Mouse (Mus musculus) lung, postnatal 10 days (tissue): ENCODE results near the gene Arih1.

Experiments
- DNase-seq: peaks from one replicate; pipeline ENCODE4 v3.0.0; 2021

Gene Arih1

GRCm38 (mm10) chr9:59486549-59487065 is at the start of gene Arih1:
Gene Arih1 (minus strand): TSS chr9:59486618.
- DNase-seq, result peak; percentile 99

GRCm38 (mm10) chr9:59533889-59534288 is 47.5 kb upstream of the Arih1 start:
- peak; percentile 40 for DNase-seq

GRCm38 (mm10) chr9:59533422-59533821 is 47.0 kb upstream of the Arih1 start:
- no peak for DNase-seq

GRCm38 (mm10) chr9:59531645-59532044 is 45.2 kb upstream of the Arih1 start:
- DNase-seq, result no peak

- no peak for DNase-seq
Measured at GRCm38 (mm10) chr9:59528274-59528673, 41.9 kb upstream of the Arih1 start.

- DNase-seq, result no peak
Measured at GRCm38 (mm10) chr9:59527580-59527979, 41.2 kb upstream of the Arih1 start.

GRCm38 (mm10) chr9:59526727-59527126 is 40.3 kb upstream of the Arih1 start:
- no peak for DNase-seq

GRCm38 (mm10) chr9:59522906-59523305 is 36.5 kb upstream of the Arih1 start:
- DNase-seq, result peak; percentile 62

- no peak for DNase-seq
Measured at GRCm38 (mm10) chr9:59519396-59519795, 33.0 kb upstream of the Arih1 start.

- peak; percentile 70 for DNase-seq
Measured at GRCm38 (mm10) chr9:59518976-59519375, 32.6 kb upstream of the Arih1 start.

GRCm38 (mm10) chr9:59517127-59517526 is 30.7 kb upstream of the Arih1 start:
- peak; percentile 8 for DNase-seq

- DNase-seq, result no peak
Measured at GRCm38 (mm10) chr9:59515069-59515468, 28.7 kb upstream of the Arih1 start.

- no peak for DNase-seq
Measured at GRCm38 (mm10) chr9:59512381-59512780, 26.0 kb upstream of the Arih1 start.

GRCm38 (mm10) chr9:59508146-59508545 is 21.7 kb upstream of the Arih1 start:
- no peak for DNase-seq

GRCm38 (mm10) chr9:59487331-59487730 is 913 bp upstream of the Arih1 start:
- DNase-seq, result no peak

GRCm38 (mm10) chr9:59486076-59486518 is 321 bp downstream of the Arih1 start:
- no peak for DNase-seq

GRCm38 (mm10) chr9:59485511-59486075 is 825 bp downstream of the Arih1 start:
- DNase-seq, result peak; percentile 81

- DNase-seq, result no peak
Measured at GRCm38 (mm10) chr9:59484760-59485159, 1.7 kb downstream of the Arih1 start.

- DNase-seq, result peak; percentile 43
Measured at GRCm38 (mm10) chr9:59482419-59482818, 4.0 kb downstream of the Arih1 start.

GRCm38 (mm10) chr9:59476617-59477016 is 9.8 kb downstream of the Arih1 start:
- DNase-seq, result no peak

- no peak for DNase-seq
Measured at GRCm38 (mm10) chr9:59474838-59475237, 11.6 kb downstream of the Arih1 start.

GRCm38 (mm10) chr9:59473171-59473570 is 13.2 kb downstream of the Arih1 start:
- DNase-seq, result no peak

GRCm38 (mm10) chr9:59469446-59469845 is 17.0 kb downstream of the Arih1 start:
- no peak for DNase-seq

- DNase-seq, result no peak
Measured at GRCm38 (mm10) chr9:59464293-59464692, 22.1 kb downstream of the Arih1 start.

GRCm38 (mm10) chr9:59458997-59459510 is 27.4 kb downstream of the Arih1 start:
- peak; percentile 7 for DNase-seq
